Mouse (Mus musculus) skeletal muscle tissue, adult 2 months (tissue): ENCODE results near the gene Tmem206.

ENCODE experiments used
- DNase-seq: peaks from one replicate; pipeline ENCODE4 v3.0.0-alpha.2; 2012; ENCODE audit warnings: low read depth, low spot score

The Tmem206 gene

DNA sequence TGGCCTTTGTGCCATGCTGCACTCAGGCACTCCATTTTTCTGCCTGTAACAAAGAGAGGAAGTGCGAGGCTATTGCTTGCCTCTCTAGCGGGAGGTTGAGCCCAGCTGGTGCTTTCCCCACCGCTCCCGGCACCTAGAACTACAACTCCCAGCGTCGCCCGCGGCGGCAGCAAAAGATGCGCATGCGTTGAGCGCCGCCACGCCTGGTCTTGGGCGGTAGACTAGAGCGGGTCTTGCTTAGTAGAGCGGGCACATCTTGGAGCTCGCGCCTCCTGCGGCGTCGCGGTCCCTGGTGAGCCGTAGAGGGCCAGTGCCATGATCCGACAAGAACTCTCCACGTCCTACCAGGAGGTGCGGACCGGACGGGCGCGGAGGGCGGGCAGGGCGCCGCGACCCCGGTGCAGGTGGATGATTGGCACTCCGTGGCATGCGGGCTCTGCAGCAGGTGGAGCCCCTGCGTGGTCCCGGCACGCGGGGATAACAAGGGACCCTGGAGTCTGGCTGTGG, at the start of gene Tmem206:
Gene Tmem206, plus strand, starts transcription at position 187 of the 507 bp plus-strand sequence.
- DNase-seq: peak; percentile 92

DNA sequence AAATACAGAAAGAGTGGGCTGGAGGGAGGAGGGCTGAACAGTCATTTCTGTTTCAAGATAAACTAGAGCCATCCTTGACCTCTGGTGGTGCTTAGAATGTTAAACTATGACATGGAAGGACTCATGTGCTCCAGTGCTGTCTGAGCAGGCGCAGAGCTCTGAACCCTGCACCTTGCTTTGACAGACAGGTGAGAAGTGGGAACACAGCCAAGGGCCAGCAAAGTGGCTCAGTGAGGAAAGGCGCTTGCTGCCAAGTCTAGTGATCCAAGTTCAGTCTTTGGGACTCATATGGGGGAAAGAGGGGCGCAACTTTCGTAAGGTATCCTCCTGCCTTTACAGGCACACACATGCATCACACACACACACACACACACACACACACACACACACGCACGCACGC, 49.5 kb upstream of the Tmem206 start:
- no peak for DNase-seq

DNA sequence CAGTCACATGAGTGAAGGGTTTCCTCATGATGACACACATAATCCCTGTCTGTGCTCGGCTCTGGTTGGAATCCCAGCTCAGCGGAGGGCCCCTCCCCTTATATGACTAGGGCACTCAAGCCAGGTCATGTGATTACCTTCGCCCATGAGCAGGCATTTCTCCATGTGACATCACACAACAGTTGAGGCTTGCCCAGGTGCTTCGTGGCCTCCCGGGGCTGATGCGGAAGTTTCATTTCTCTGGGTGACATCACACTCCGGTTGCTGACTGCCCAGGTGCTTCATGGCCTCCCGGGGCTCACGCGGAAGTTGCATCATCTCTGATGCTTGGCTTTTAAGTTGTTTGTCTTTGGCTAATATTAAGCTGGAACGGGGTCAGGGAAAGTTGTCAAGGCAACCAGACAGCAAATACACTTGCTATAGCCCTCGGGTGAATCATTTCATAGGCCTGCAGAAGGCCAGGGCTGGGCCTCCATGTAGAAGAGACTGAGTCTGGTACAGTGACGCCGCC, 48.1 kb upstream of the Tmem206 start:
- peak; percentile 72 for DNase-seq

DNA sequence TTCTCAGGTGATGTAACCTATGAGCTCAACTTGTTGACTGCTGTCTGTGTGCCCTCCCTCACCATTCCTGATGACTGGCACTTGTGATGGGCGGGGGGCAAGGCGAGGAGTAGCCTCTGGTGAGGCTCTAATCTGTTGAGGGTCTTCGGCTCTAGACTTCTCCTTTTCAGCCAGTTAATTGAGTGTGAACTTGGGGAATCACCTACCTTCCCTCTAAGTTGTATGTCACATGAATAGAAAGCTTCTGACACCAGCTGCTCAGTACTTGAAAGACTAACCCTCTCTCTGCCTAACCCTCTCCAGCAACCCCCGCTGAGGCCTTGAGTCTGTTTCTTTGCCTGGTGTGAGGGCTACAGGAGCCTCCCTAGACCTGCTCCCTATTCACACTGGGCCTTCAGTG, 47.4 kb upstream of the Tmem206 start:
- no peak for DNase-seq

DNA sequence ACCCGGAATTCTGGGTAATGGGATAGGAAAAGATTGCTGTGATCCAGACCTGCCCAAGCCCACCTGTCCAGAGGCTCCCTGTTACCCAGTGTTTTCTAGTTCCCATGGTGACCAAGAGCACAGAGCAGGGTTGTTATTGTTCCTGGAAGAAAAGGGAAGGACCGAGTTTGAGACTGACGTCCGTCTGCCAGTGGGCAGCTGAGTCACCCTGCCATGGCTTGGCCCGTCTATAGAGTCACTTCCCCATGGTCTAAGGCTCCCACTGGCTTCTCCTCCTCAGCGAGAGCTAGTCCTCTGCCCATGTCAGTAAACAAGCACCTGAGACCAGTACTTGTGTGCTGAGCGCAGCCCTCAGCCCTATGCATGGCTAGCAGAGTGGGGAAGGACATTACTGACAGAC, 44.5 kb upstream of the Tmem206 start:
- DNase-seq: no peak

DNA sequence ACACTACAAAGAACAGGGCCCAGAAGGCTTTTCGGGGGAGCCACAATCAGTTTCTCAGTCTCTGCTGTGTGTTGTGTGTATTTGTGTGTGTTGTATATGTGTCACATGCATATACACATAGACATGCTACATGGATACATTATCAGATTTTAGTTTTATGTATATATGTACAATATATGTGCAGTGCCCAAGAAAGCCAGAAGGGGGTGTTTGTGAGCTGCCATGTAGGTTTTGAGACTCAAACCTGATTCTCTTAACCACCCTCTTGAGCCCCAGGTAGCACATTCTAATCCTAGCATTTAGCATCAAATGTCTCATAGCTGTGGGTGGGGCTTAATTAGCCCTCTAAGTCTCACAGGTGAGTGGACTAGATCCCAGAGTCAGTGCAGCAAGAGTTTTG, 43.4 kb upstream of the Tmem206 start:
- DNase-seq: no peak

DNA sequence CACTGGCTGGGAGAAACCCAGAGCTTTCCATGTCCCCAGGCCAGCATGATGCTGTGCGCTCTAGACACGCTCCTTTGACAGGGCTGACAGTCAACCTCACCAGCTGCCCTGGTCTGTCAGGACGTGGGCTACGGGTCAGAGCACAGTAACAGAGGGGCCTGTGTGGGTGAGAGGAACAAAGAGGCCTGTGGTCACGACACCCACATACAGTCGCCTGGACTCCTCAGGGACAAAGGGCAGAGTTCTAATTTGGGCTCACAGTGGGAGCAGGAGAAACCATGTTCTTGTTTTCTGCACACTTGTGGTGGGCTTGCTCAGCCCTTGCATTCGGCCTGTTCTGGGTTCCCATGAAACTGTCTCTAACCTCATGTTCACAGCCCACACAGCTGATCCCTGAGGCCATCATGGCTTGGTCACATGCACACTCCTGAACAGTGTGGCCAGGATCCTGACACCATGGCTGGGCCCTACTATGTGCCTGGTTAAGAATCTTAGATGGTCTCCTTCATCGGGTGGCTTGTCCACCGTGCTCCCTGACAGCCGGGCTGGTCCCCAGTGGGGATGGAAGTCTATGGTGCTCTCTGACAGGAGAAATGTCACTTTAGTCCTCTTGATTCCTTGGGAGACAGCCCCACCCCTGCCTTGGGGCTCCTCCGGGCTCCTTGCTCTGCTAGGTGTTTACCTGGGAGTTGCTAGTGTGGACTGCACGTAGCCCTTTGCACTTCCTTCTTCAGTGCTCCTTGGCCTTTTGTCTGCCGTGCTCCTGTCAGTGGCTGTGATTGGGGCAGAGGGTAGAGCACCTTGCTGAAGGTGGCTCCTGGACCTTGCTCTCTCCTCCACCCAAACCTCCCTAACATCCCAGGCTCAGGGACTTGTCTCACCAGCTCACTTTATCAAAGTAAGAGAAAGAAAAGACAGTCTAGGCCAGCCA, 42.3 kb upstream of the Tmem206 start:
- no peak for DNase-seq

DNA sequence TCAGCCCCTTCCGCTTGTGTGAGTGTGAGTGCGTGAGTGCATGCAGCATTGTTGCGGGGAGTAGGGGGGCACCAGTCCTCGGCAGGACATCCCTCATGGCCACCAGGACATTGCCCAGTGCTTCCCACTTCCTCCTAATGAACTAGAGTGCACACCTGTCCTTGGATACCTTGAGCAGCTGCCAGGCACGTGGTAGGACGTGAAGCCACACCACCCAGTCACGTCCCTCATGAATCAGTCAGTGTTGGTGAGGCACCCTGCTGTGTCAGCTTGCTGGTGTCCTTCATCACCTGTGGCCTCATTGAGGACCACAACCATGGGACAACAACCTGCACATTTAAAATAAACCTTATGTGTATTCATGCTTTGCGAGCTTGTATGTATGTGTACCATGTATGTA, 41.2 kb upstream of the Tmem206 start:
- DNase-seq: no peak

DNA sequence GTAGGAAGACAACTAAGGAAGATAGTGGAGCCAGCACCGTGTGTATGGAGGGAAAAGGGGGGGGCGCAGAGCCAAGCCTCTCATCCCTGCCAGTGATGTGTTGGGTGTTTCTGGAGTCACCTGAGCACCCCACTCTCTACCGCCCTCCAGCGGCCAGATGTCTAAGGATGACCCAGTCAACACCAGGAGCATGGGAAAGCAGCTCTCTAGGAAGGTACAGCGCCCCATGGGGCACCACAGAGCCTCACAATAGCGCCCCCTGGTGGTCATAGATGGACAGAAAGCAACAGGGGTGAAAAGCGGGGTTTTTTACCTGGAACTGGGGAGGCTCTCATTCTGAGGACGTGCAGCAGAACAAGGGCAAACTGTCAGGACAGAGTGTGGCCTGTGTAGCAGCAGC, 37.0 kb upstream of the Tmem206 start:
- no peak for DNase-seq

DNA sequence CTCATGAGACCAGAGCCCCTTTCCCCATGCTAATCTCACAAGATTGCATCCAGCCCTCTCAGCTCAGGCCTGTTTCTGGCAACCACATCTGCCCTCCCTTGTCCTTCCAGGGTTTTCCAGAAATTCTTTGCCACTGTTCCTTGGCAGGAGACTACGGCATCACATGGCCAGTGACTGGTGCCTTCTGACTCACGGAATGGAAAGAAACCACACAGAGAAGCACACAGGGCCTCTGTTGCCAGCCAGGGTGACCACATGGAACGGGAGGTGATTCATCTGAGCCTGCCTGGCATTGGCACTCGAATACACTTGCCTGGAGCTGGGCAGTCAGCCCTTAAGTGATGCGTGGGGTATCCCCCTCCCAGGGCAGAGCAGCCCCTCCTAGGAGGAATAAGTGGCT, 33.4 kb upstream of the Tmem206 start:
- DNase-seq: peak; percentile 56

DNA sequence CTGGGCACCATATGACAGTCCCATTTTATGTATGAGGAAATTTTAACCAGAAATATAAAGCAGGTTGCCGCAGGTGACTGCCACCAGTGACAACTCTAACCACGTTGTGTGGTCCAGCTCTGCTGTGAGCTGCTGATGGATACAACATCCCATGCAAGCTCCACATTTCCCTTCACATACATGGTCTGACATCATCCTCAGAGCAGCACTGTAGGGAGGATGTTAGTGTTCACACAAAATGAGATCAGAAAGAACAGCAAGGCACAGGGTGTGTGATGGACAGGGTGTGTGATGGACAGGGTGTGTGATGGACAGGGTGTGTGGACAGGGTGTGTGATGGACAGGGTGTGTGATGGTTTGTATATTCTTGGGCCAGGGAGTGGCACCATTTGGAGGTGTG, 32.7 kb upstream of the Tmem206 start:
- DNase-seq: no peak

DNA sequence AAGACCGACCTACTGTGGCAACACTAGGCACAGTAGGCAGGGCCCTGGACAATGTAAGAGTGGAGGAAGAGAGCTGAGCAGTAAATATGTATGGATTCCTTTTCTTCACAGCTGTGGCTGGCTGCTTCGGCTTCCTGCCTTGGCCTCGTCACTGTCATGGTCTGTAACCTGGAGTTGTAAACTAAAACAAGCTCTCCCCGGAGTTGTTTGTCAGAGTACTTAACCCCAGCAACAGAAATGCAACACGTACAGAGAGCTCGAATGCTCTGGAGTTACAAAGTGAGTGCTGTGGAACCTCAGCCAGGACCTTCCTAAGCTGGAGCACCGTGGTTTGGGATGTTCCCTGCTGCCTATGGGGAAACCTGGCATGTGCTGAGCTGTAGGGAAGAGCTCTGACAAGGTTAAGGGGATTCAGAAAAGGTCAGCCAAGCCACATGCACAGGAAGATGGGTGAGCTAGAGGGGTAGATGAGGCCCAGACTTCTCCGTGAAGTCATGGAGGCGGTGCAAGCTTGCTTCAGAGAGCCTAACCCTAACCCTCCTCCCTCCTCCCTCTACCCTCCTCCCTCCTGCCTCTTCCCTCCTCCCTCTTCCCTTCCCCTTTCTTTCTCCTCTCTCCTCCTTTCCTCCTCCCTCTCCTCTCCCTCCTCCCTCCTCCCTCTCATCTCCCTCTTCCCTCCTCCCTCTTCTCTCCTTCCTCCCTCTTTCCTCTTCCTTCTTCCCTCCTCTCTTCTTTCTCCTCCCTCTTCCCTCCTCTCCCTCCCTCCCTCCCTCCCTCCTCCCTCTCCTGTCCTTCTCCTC, 31.5 kb upstream of the Tmem206 start:
- DNase-seq: no peak

DNA sequence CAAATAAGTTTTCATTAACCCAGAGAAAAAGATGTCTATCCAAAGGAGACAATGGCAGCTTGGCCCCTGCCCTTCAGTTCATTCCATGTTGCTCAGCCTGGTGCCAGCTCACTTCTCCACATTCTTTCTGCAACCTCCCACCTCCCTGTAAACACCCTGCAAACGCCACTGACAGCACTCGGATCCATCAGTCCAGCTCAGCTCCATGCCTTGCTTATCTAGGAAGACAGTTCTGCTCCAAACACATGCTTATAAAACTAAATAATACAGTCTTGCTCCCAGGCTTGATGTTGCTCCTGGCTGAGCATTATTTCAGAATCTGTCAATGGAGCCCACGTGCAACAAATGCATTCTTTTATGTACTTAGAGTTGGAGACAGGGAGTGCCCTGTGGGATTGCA, 29.9 kb upstream of the Tmem206 start:
- DNase-seq: no peak

DNA sequence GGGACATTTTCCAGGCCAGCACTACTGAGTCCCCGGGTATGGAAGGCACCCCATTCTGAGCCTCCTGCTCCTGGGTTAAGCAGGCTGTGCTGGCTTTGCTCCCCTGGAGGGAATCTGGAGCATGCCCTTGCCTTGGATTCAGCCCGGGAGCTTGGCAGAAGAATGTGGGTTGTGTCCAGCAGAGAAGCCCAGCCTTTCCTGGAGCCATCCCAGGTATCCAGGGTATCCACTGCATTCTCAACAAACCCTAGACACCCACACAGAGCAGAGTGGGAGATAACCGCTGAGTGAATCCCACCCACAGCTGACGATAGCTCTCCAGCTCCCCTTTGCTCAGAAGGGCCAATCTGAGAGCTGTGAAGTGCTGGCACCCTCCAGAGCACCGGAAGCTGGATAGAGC, 29.3 kb upstream of the Tmem206 start:
- no peak for DNase-seq

DNA sequence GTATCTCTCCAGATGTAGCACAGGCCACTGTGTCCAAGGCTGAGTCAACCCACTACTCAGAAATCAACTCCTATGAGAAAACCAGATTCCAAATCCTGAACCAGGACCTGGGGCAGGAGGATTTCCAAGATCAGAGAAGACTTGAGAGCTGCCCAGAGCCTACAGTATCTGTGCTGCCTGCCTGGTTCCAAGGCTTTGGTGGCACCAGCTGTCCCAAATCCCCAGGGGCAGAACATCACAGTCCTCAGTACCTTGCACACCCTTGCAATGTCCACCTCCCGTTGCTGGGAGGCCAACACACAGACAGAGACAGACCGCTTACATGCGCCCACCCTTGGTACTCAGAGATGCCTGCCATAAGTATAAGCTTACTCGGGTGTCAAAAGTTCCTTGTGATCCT, 27.4 kb upstream of the Tmem206 start:
- no peak for DNase-seq

DNA sequence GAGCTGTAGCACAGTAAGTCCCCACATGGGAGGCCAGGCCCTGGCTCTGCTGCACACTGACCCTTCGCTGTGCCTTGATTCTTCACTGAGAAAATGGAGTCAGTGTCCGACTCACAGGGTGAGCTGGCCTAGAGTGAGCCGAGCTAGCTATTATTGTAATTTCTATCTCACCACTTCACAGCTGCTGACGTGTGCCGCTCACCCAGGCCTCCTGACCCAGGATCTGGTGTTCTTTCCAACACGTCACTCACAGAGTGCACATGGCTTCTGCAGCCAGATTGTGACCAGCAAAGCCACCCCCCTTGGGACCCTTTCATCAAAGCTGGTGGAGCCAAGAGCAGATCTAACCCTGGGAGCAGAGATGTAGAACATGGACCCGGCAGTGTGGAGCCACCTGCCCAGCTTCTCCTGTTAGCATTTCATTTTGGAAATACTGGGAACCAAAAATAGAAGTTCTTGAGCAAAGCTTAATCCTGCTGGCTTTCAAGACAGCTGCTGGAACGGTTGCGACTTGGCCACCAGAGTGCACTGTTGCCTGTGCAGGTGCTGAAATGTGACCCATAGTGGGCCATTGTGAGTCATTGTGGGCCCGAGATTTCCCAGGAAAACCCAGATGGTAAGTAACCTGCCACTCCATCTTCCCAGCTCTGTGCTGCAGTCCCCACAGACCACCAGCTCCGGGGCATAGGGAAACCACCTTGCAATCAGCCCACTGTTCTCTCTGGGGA, 26.3 kb upstream of the Tmem206 start:
- DNase-seq: peak; percentile 58

DNA sequence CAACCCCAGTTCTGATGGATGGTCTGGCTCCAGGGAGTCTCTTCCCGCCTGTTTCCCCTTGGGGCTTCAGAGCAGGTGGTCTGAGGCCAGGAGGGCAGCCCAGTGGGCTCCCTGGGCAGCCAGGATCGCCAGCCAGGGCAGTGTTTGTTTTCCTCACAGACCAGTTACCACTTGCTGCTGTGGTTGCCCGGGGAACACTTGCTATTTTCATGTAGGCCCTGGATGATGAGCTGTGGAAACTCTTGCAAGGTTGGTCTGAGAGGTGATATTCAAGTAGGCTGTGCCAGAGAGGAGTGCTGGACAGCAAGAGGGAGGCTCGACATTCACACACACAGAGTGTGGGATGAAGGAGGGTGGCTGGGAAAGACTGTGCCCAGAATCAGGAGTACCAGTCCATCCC, 23.8 kb upstream of the Tmem206 start:
- DNase-seq: peak; percentile 61

DNA sequence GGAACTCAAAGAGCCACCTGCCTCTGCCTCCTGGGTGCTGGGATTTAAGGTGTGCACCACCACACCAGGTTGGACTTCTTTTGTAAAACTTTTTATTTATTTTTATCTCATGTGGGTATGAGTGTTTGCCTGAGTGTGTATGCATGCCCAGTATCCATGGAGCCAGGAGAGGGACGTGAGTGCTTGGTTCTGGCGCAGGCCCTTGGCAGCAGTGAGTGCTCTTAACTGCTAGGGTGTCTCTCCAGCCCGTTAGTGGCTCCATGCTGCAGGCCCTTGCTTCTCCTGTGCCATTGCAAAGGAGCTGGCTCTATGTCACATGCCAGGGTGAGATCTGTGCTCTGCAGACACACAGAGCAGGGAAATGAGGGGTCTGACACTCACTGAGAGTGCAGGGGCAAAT, 22.0 kb upstream of the Tmem206 start:
- DNase-seq: no peak

DNA sequence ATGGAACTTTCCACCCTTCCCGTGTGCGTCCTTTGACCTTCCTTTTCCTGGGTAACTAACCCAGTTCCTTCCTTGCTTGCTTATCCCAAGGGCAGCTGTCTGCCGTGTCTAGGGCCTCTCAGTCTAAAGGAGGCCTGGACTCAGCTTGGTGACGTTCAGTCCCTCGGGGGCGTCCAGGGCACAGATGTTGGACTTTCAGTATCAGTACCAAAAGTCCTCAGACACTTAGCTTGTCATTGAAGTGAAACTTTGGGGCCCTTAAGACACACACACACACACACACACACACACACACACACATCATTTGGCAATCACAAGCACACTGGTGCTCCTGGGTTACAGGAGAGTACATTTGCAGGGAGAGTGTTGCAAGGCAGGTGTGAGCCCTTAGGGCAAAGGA, 21.5 kb upstream of the Tmem206 start:
- DNase-seq: no peak

DNA sequence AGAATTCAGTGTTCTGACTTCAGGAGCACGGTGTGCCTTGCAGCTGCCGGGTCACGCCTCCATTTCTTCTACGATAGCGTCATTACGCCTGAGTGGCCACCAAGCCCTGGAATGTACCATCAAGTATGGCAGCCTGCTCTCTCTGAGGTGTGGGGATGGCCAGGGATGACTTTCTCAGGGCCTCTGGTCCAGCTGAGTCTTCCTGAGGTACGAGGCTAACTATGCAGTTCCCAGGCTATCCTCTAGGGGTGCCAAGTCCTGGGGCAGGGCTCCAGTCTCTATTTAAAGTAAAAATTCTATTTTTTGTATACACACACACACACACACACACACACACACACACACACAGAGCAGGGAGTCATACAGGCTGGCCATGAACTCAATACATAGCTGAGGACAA, 20.1 kb upstream of the Tmem206 start:
- no peak for DNase-seq

DNA sequence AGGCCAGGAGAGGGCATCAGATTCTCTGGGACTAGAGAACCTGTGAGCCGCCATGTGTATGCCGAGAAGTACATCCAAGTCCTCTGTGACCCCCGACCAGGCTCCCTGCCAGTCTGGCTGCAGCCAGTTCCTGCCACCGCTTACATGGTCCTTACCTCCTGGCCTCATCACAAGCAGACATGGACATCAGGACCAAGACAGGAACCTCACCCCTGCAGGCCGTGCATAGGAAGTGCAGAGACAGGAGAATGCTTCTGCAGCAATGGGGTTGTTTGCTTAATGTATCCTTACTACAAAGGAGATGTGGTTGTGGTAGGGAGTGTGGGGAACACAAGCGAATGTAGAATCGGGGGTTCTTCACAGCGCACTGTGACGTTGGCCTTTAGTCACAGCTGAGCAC, 19.4 kb upstream of the Tmem206 start:
- no peak for DNase-seq
